Comparison of ENCODE assay signal across 13 mouse cellular contexts in the genomic region with DNA sequence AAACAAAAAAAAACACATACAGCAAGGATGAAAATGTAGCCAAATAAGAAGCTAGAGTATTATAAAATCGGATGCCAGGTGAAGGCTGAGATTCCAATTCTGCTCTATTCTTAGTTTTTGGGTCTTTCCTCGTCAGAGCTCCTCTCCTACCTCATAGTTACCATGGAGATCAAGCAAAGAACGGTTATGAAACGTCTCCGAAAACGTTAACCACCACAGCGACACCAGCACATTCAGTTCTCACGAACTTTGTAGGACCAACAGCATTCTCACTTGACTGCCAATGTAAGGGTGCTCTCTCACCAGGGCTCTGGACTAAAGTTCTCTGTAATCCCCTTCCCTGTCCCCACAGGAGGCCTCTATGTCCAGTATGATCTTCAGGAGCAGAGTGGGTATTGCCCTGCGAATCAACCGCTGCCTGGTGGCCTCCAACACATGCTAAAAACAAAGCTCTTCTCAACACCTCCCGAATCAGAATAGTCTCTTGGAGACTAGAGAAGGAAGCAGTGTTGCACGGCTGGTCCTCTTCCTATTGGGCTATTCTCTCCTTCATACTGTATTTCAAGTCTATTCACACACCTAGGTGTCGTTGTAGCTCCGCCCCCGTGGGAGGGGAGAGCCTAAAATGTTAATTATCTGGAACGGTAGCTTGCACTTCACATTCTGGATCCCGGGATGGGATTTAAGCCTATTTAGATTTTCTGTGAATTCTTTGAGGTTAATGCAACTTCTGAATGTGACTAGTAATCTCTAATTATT. TPM values are rescaled to one million over a fixed set of nuclear protein-coding genes. Genes with fewer than 3 reads are reported as not detected.
DNase-seq lines count a peak whose midpoint lies in the region; ATAC-seq and TF ChIP-seq lines count a peak whose summit lies in the region.
"Had no signal": no experiment of that assay in that cellular context is flagged by ENCODE, and none has a peak within 500 bp of the region (broad histone marks: within the 10 kb centered on the region; RNA-seq: fewer than 3 reads in every experiment).

No protein-coding gene starts in this region.

- no peak overlapping the region for H3K4me3 ChIP-seq in left cerebral cortex, adult 2 months
- peak overlapping the region; percentile 6; the same call in 1 of the 2 replicates for H3K4me3 ChIP-seq in embryonic facial prominence, embryonic 13.5 days
- no peak overlapping the region for H3K4me3 ChIP-seq in midbrain, embryonic 11.5 days (ENCODE audit: low read depth, low read length)
- H3K4me3 ChIP-seq: erythroblast, embryonic 14.5 days had no signal

- intact Hi-C loops in left cerebral cortex, adult 2 months (cut with DNase I), result loop anchor here (5.0 kb wide), 3 partner anchors 85 to 235 kb away; partner anchors contain the start of gene Foxd1
- intact Hi-C loops in left cerebral cortex, postnatal 4 days (cut with DNase I), result loop anchor here (5.0 kb wide), 1 partner anchor 235 kb away; the partner anchor contains the start of gene Foxd1

- TF ChIP-seq CTCF in left cerebral cortex, adult 2 months (IDR thresholded peaks at IDR 0.05), result no peak

- ATAC-seq in frontal cortex, adult (ENCODE audit: low TSS enrichment), result peak; percentile 88
- ATAC-seq in embryonic facial prominence, embryonic 13.5 days (ENCODE audit: insufficient number of reproducible peaks, insufficient read depth, low FRiP score, low TSS enrichment, low read depth), result no peak
- ATAC-seq in midbrain, embryonic 11.5 days (ENCODE audit: low FRiP score), result no peak

- DNase-seq in frontal cortex, postnatal 25 days (ENCODE audit: low spot score in 2 of 2), result no peak
- DNase-seq in left cerebral cortex, adult 2 months (ENCODE audit: extremely low spot score in 1 of 2, low spot score in 2 of 2), result peak in 1 of 2 experiments; percentile 33
- no peak for DNase-seq in left cerebral cortex, postnatal 4 days
- DNase-seq in midbrain, embryonic 11.5 days (ENCODE audit: low spot score, missing footprints), result peak; percentile 88
- no peak for DNase-seq in adrenal gland, postnatal 4 days (ENCODE audit: low spot score in 2 of 2)
- no peak for DNase-seq in cerebellum, adult 8-10 months
- DNase-seq: B cell, adult 2 months had no signal

- 26% methylated on average over 17 of the region's 17 CpGs for WGBS in embryonic facial prominence, embryonic 13.5 days
- WGBS in midbrain, embryonic 11.5 days, result 24% methylated on average over 17 of the region's 17 CpGs

- H3K4me2 ChIP-seq in embryonic facial prominence, embryonic 13.5 days, result peak overlapping the region; percentile 44
- H3K4me2 ChIP-seq in midbrain, embryonic 11.5 days, result no peak overlapping the region

- H3K27ac ChIP-seq in left cerebral cortex, adult 2 months, result peak overlapping the region; percentile 78
- no peak overlapping the region for H3K27ac ChIP-seq in embryonic facial prominence, embryonic 13.5 days
- H3K27ac ChIP-seq in midbrain, embryonic 11.5 days (ENCODE audit: low read depth, low read length), result no peak overlapping the region

- peaks cover 68% of the 10 kb centered on the region for H3K27me3 ChIP-seq in embryonic facial prominence, embryonic 13.5 days
- peaks cover 72% of the 10 kb centered on the region for H3K27me3 ChIP-seq in midbrain, embryonic 11.5 days (ENCODE audit: control insufficient read depth, insufficient read depth, low read length)

- H3K4me1 ChIP-seq in embryonic facial prominence, embryonic 13.5 days, result peaks cover 59% of the 10 kb centered on the region
- H3K4me1 ChIP-seq in midbrain, embryonic 11.5 days (ENCODE audit: control insufficient read depth, insufficient read depth, low read length), result peaks cover 10% of the 10 kb centered on the region

- H3K9ac ChIP-seq in embryonic facial prominence, embryonic 13.5 days, result 0 out of 2 replicates have a peak overlapping the region, but pooled peaks have one; percentile 6
- H3K9ac ChIP-seq in midbrain, embryonic 11.5 days (ENCODE audit: low read length), result no peak overlapping the region

- H3K9me3 ChIP-seq in embryonic facial prominence, embryonic 13.5 days, result no peaks in the 10 kb centered on the region
- H3K9me3 ChIP-seq in midbrain, embryonic 11.5 days (ENCODE audit: control insufficient read depth, low read length), result no peaks in the 10 kb centered on the region

- H3K36me3 ChIP-seq in embryonic facial prominence, embryonic 13.5 days, result no peaks in the 10 kb centered on the region
- H3K36me3 ChIP-seq in midbrain, embryonic 11.5 days (ENCODE audit: control insufficient read depth, insufficient read depth, low read length), result no peaks in the 10 kb centered on the region

RNA-seq across cellular contexts. Expression of gene Tmem174, which starts 50.2 kb away (rescaled TPM):
- total RNA-seq in left cerebral cortex, adult 2 months (2021), result under 1 TPM in 1 of 2 experiments, not detected in 1; 0.14 TPM
- not detected for total RNA-seq in left cerebral cortex, postnatal 4 days (2021)
- not detected in 2 replicates for polyA plus RNA-seq in embryonic facial prominence, embryonic 13.5 days (2015; fragmentation: Nextera tagmentation; extraction: Ambion mirVana)
- polyA plus RNA-seq in midbrain, embryonic 11.5 days (2014; fragmentation: Nextera tagmentation; extraction: Ambion mirVana), result not detected in 2 replicates
- 10 to 100 TPM in 1 of 2 experiments, under 1 TPM in 1; 0.34 to 13.4 TPM for total RNA-seq in adrenal gland, postnatal 4 days (2021)
- total RNA-seq: granulocyte monocyte progenitor cell, adult 5-6 weeks; layer of hippocampus, postnatal 25 days had no signal
- polyA plus RNA-seq: erythroblast, embryonic 14.5 days; neural tube, embryonic 14.5 days had no signal
